Mouse (Mus musculus): ENCODE data around the gene Mrtfb. TPM values are rescaled to one million over a fixed set of nuclear protein-coding genes. Genes with fewer than 3 reads are reported as not detected.
"Not testable (repeated sequence)": the region's sequence is repeated elsewhere in the genome, so short reads cannot be mapped to it uniquely, and the experiment has no call there.

The Mrtfb gene
- polyA plus RNA-seq, 1 experiment from 2014 or later: 13.7 TPM

- Histone ChIP-seq H3K36me3 (ENCODE audit: control insufficient read depth, insufficient read depth) (peaks cover 5% of the 10 kb centered on the region; the same call in 1 of the 2 replicates), H3K9ac (ENCODE audit: low read length) (no peak overlapping the region; the same call in 1 of the 2 replicates), H3K4me1 (ENCODE audit: control insufficient read depth, insufficient read depth, low read length) (peaks cover 16% of the 10 kb centered on the region), H3K27ac (ENCODE audit: low read length) (peak overlapping the region; percentile 30; the same call in 1 of the 2 replicates), H3K27me3 (ENCODE audit: control insufficient read depth, insufficient read depth, low read length) (no peaks in the 10 kb centered on the region), H3K4me2 (ENCODE audit: low read depth, low read length) (no peak overlapping the region), H3K9me3 (replicated peaks; ENCODE audit: control insufficient read depth, low read length) (no peaks in the 10 kb centered on the region), H3K4me3 (ENCODE audit: low read length) (no peak overlapping the region)
- WGBS: 56% methylated on average over 6 of the region's 6 CpGs
- ATAC-seq (replicated peaks; ENCODE audit: extremely low read depth, insufficient read depth, low FRiP score): no peak; the same call in 1 of the 2 replicates
Measured at GRCm38 (mm10) chr16:13330221-13330659, 74.0 kb downstream of the Mrtfb start.

DNA sequence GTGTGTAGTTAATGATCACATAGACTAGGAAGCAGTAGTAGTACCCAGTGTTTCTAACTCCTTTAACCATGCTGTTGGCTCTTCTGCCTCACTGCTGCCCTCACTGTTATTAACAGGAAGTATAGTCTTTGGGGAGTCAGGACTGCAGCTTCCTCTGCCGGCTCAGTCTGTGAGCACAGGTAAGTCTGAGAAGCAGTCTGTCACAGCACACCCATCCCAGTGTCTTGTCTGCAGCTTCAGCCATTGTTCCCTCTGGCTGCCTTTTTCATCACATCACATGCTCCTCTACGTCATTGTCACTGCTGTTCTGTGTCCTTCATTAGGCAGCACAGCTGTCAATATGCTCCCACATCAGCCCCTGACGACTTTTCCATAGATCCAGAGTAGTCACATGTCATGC is 75.6 kb downstream of the Mrtfb start:
- 43% methylated on average over 3 of the region's 3 CpGs for WGBS
- Histone ChIP-seq H3K36me3 (ENCODE audit: control insufficient read depth, insufficient read depth) (peaks cover 5% of the 10 kb centered on the region; the same call in 1 of the 2 replicates), H3K4me1 (ENCODE audit: control insufficient read depth, insufficient read depth, low read length) (peaks cover 19% of the 10 kb centered on the region), H3K9ac (ENCODE audit: low read length) (no peak overlapping the region), H3K4me3 (ENCODE audit: low read length) (no peak overlapping the region), H3K27ac (ENCODE audit: low read length) (no peak overlapping the region), H3K27me3 (ENCODE audit: control insufficient read depth, insufficient read depth, low read length) (no peaks in the 10 kb centered on the region), H3K4me2 (ENCODE audit: low read depth, low read length) (no peak overlapping the region), H3K9me3 (replicated peaks; ENCODE audit: control insufficient read depth, low read length) (no peaks in the 10 kb centered on the region)
- ATAC-seq (replicated peaks; ENCODE audit: extremely low read depth, insufficient read depth, low FRiP score): no peak

DNA sequence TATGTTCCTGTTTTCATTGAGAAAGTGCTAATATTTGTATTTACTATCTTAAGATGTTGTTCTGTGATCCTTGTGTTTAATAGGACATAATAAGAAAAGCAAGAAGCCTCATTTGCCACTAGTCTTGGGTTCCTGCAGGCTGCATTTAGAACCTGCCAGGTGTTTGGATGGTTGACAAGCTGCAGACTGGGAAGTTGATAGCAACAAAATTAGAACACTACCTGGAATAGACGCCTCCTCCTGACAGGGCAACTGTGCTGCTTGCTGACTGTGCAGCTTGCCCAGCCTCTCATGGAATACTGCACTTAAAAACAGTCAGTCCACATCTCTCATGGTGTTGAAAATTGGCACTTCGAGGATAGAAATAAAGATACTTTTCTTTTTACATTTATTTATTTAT is 76.3 kb downstream of the Mrtfb start:
- no peak overlapping the region for H3K9ac ChIP-seq (ENCODE audit: low read length)
- H3K9me3 ChIP-seq (replicated peaks; ENCODE audit: control insufficient read depth, low read length): no peaks in the 10 kb centered on the region
- no peak for ATAC-seq (replicated peaks; ENCODE audit: extremely low read depth, insufficient read depth, low FRiP score)
- no peak overlapping the region for H3K4me2 ChIP-seq (ENCODE audit: low read depth, low read length)
- peaks cover under 1% of the 10 kb centered on the region; the same call in 1 of the 2 replicates for H3K36me3 ChIP-seq (ENCODE audit: control insufficient read depth, insufficient read depth)
- H3K27ac ChIP-seq (ENCODE audit: low read length): no peak overlapping the region
- H3K4me1 ChIP-seq (ENCODE audit: control insufficient read depth, insufficient read depth, low read length): peaks cover 23% of the 10 kb centered on the region
- H3K27me3 ChIP-seq (ENCODE audit: control insufficient read depth, insufficient read depth, low read length): no peaks in the 10 kb centered on the region
- no peak overlapping the region for H3K4me3 ChIP-seq (ENCODE audit: low read length)
- 72% methylated on average over 2 of the region's 2 CpGs for WGBS

DNA sequence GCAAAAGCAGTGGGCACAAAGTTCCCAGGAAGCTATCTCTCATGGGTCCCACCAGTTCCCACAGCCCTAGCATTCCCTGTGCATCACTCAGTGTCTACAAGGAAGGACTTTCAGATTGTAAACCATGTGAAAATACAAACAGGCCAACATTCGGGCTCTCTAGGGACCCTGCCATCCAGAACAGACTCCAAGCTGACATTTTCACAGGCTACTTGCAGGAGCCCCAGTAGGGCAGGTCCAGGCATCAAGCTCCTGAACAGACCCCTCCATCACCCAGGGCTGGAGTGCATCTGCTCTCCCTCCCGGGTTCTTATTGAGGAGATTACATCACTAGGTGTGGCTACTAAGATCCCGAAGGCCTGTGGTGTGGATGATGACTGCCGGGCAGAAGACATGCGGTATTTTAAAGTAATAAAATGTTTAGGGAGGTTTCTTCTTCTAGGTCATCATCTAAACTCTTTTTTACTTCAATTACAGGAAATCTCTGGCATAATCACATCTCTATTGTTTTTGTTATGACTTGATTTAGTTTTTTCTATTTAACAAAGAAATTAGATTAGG is 77.6 kb downstream of the Mrtfb start:
- Histone ChIP-seq H3K27me3 (ENCODE audit: control insufficient read depth, insufficient read depth, low read length) (no peaks in the 10 kb centered on the region), H3K9me3 (replicated peaks; ENCODE audit: control insufficient read depth, low read length) (no peaks in the 10 kb centered on the region), H3K4me1 (ENCODE audit: control insufficient read depth, insufficient read depth, low read length) (peaks cover 25% of the 10 kb centered on the region), H3K4me2 (ENCODE audit: low read depth, low read length) (no peak overlapping the region), H3K4me3 (ENCODE audit: low read length) (no peak overlapping the region), H3K36me3 (ENCODE audit: control insufficient read depth, insufficient read depth) (no peaks in the 10 kb centered on the region), H3K27ac (ENCODE audit: low read length) (no peak overlapping the region), H3K9ac (ENCODE audit: low read length) (no peak overlapping the region)
- 61% methylated on average over 5 of the region's 5 CpGs for WGBS
- ATAC-seq (replicated peaks; ENCODE audit: extremely low read depth, insufficient read depth, low FRiP score): no peak

DNA sequence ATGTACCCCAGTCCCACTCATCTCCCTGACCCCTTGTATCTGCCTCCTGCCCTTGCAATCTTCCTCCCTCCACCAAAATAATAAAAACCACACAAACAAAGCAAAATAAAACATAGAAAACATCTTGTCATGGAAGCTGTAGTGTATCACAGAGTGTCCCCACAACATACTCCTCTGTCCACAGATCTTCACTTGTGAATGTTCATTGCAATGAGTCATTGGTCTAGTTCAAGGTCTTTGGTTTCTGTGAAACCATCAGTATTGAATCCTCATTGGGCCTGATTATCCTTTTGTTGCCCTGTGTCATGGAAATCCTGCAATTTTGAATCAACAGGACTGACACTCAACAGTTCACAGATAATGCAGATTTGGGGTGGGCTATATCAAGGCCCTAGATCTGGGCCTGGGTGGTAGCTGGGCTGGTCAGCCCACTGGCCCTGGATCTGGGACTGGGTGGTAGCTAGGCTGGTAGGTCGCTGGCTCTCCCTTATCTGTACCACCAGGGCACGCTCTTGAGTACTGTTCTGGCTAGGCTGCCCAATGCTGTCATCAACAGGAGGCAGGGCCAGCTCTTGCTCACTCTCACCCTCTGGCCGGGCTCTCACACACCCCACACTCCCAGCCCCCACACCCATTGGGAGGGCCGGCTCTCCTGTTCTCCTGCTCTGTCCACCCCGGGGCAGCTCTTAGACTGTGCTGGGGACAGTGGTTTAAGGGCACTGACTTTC is 80.4 kb downstream of the Mrtfb start:
- Histone ChIP-seq H3K4me3 (ENCODE audit: low read length) (no peak overlapping the region), H3K27ac (ENCODE audit: low read length) (no peak overlapping the region), H3K9me3 (replicated peaks; ENCODE audit: control insufficient read depth, low read length) (no peaks in the 10 kb centered on the region), H3K36me3 (ENCODE audit: control insufficient read depth, insufficient read depth) (no peaks in the 10 kb centered on the region), H3K9ac (ENCODE audit: low read length) (no peak overlapping the region), H3K4me1 (ENCODE audit: control insufficient read depth, insufficient read depth, low read length) (peaks cover 11% of the 10 kb centered on the region; the same call in 1 of the 2 replicates), H3K27me3 (ENCODE audit: control insufficient read depth, insufficient read depth, low read length) (no peaks in the 10 kb centered on the region), H3K4me2 (ENCODE audit: low read depth, low read length) (no peak overlapping the region)
- WGBS: 27% methylated on average over 5 of the region's 5 CpGs
- ATAC-seq (replicated peaks; ENCODE audit: extremely low read depth, insufficient read depth, low FRiP score): peak; percentile 88

GRCm38 (mm10) chr16:13338094-13338493 is 81.8 kb downstream of the Mrtfb start:
- 77% methylated on average over 4 of the region's 4 CpGs for WGBS
- no peak for ATAC-seq (replicated peaks; ENCODE audit: extremely low read depth, insufficient read depth, low FRiP score)

DNA sequence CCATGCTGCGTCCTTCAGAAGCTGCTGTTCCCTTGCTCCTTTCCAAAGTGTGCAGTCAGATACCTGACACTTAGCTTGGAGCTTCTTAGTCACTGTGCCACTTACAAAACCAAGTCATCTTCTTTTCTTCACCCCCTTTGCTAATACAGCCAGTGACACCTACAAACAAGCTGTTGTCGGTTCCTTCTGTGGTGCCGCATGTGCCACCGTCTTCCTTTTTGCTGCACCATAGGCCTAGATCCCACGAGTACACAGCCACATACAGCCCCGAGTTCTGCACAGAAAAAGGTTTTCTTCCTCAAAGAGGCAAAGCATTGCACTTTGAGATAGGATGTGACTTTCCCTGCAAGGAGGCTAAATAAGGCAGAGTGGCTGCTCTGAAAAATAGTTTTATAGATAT is 83.2 kb downstream of the Mrtfb start:
- Histone ChIP-seq H3K4me2 (ENCODE audit: low read depth, low read length) (no peak overlapping the region), H3K36me3 (ENCODE audit: control insufficient read depth, insufficient read depth) (no peaks in the 10 kb centered on the region), H3K27me3 (ENCODE audit: control insufficient read depth, insufficient read depth, low read length) (no peaks in the 10 kb centered on the region), H3K9ac (ENCODE audit: low read length) (no peak overlapping the region), H3K4me1 (ENCODE audit: control insufficient read depth, insufficient read depth, low read length) (peaks cover 9% of the 10 kb centered on the region; the same call in 1 of the 2 replicates), H3K27ac (ENCODE audit: low read length) (no peak overlapping the region), H3K9me3 (replicated peaks; ENCODE audit: control insufficient read depth, low read length) (no peaks in the 10 kb centered on the region), H3K4me3 (ENCODE audit: low read length) (no peak overlapping the region)
- 92% methylated on average over 6 of the region's 6 CpGs for WGBS
- ATAC-seq (replicated peaks; ENCODE audit: extremely low read depth, insufficient read depth, low FRiP score): no peak

More at GRCm38 (mm10) chr16:13338094-13338493, 81.8 kb downstream of the Mrtfb start:
- H3K27me3 ChIP-seq (ENCODE audit: control insufficient read depth, insufficient read depth, low read length): no peaks in the 10 kb centered on the region
- no peak overlapping the region for H3K27ac ChIP-seq (ENCODE audit: low read length)
- no peak overlapping the region for H3K4me2 ChIP-seq (ENCODE audit: low read depth, low read length)
- H3K4me3 ChIP-seq (ENCODE audit: low read length): no peak overlapping the region
- no peak overlapping the region for H3K9ac ChIP-seq (ENCODE audit: low read length)
- no peaks in the 10 kb centered on the region for H3K9me3 ChIP-seq (replicated peaks; ENCODE audit: control insufficient read depth, low read length)
- H3K4me1 ChIP-seq (ENCODE audit: control insufficient read depth, insufficient read depth, low read length): peaks cover 11% of the 10 kb centered on the region; the same call in 1 of the 2 replicates
- H3K36me3 ChIP-seq (ENCODE audit: control insufficient read depth, insufficient read depth): no peaks in the 10 kb centered on the region

GRCm38 (mm10) chr16:13345822-13346221 is 89.5 kb downstream of the Mrtfb start:
- not testable (repeated sequence) for ATAC-seq (replicated peaks; ENCODE audit: extremely low read depth, insufficient read depth, low FRiP score); H3K4me3 ChIP-seq (ENCODE audit: low read length); H3K36me3 ChIP-seq (ENCODE audit: control insufficient read depth, insufficient read depth); H3K27me3 ChIP-seq (ENCODE audit: control insufficient read depth, insufficient read depth, low read length); H3K9me3 ChIP-seq (replicated peaks; ENCODE audit: control insufficient read depth, low read length); H3K27ac ChIP-seq (ENCODE audit: low read length); H3K9ac ChIP-seq (ENCODE audit: low read length); H3K4me2 ChIP-seq (ENCODE audit: low read depth, low read length); H3K4me1 ChIP-seq (ENCODE audit: control insufficient read depth, insufficient read depth, low read length)
- 92% methylated on average over 2 of the region's 2 CpGs for WGBS

DNA sequence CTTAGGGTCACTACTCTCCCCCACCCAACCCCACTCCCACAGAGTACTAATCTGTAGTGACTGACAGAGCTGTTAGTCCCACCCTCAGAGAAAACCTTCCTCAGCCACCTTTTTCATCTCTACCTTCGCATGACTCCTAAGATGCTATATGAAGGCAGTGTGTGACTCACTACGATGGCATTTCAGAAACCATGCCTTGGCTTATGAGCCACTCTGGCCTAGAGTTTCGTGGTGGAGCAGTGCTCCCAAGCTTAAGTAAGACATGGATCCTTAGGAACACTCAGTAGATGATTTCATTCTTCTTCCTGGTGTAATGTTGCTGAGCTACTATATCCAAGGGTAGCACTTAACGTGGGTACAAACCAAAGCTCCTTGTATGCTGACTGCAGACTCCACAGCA is 94.4 kb downstream of the Mrtfb start:
- ATAC-seq (replicated peaks; ENCODE audit: extremely low read depth, insufficient read depth, low FRiP score): no peak
- H3K36me3 ChIP-seq (ENCODE audit: control insufficient read depth, insufficient read depth): no peaks in the 10 kb centered on the region
- WGBS: 65% methylated on average over 4 of the region's 4 CpGs
- H3K4me2 ChIP-seq (ENCODE audit: low read depth, low read length): no peak overlapping the region
- no peak overlapping the region for H3K4me3 ChIP-seq (ENCODE audit: low read length)
- no peaks in the 10 kb centered on the region for H3K27me3 ChIP-seq (ENCODE audit: control insufficient read depth, insufficient read depth, low read length)
- no peak overlapping the region for H3K9ac ChIP-seq (ENCODE audit: low read length)
- peaks cover 9% of the 10 kb centered on the region for H3K4me1 ChIP-seq (ENCODE audit: control insufficient read depth, insufficient read depth, low read length)
- no peak overlapping the region for H3K27ac ChIP-seq (ENCODE audit: low read length)
- no peaks in the 10 kb centered on the region for H3K9me3 ChIP-seq (replicated peaks; ENCODE audit: control insufficient read depth, low read length)
